Comparison of ENCODE assay signal across 9 mouse cellular contexts in genomic region chr16:10280286-10280951, GRCm38 (mm10). TPM values are rescaled to one million over a fixed set of nuclear protein-coding genes. Genes with fewer than 3 reads are reported as not detected.
A peak's percentile ranks its signal among the peaks of the same experiment; 100 is the strongest.
DNase-seq lines count a peak whose midpoint lies in the region; ATAC-seq and TF ChIP-seq lines count a peak whose summit lies in the region.
"Had no signal": no experiment of that assay in that cellular context is flagged by ENCODE, and none has a peak within 500 bp of the region (broad histone marks: within the 10 kb centered on the region; RNA-seq: fewer than 3 reads in every experiment).

No protein-coding gene starts in this region.

- TF ChIP-seq POLR2A in CH12.LX (IDR thresholded peaks at IDR 0.05; ENCODE audit: low read depth, low read length), result no peak
- TF ChIP-seq POLR2A in lung, adult 2 months (IDR thresholded peaks at IDR 0.05; ENCODE audit: borderline replicate concordance, extremely low read depth, low read depth, low read length), result no peak

- no peaks in the 10 kb centered on the region for H3K9me3 ChIP-seq in CH12.LX (replicated peaks; ENCODE audit: low read length)
- H3K9me3 ChIP-seq: limb, embryonic 15.5 days had no signal

- peaks cover 41% of the 10 kb centered on the region for H3K27me3 ChIP-seq in CH12.LX (replicated peaks)
- H3K27me3 ChIP-seq: limb, embryonic 15.5 days had no signal

- H3K4me1 ChIP-seq in CH12.LX (ENCODE audit: control insufficient read depth in 1 of 2, insufficient read depth in 2 of 2), result peaks cover 3 to 18% of the 10 kb centered on the region in 2 experiments; a peak in 3 of 4 replicates
- no peaks in the 10 kb centered on the region for H3K4me1 ChIP-seq in lung, adult 2 months (ENCODE audit: control insufficient read depth, insufficient read depth, low read length)

- H3K4me3 ChIP-seq in CH12.LX (replicated peaks in 1 of 3; ENCODE audit: low read depth in 2 of 3, low read length in 2 of 3, poor library complexity in 1 of 3), result no peak overlapping the region
- no peak overlapping the region for H3K4me3 ChIP-seq in lung, adult 2 months (replicated peaks; ENCODE audit: extremely low read depth, low read depth, low read length)
- H3K4me3 ChIP-seq: limb, embryonic 15.5 days had no signal

- in situ Hi-C loops in CH12.LX (cut with MboI; ENCODE audit: low pct_ligation_motif_present, low pct_unique_long_range_greater_than_20kb, low sequenced_read_pairs), result no loop called here

- dilution Hi-C loops in CH12.LX (cut with MboI; ENCODE audit: extremely low pct_ligation_motif_present, extremely low pct_unique_long_range_greater_than_20kb, low sequenced_read_pairs), result no loop called here

- ATAC-seq in erythroid progenitor cell, adult 5-6 weeks (replicated peaks; ENCODE audit: low FRiP score, poor library complexity, severe bottlenecking), result no peak

- no peak for TF ChIP-seq EP300 in CH12.LX (IDR thresholded peaks at IDR 0.05; ENCODE audit: low read length)

- no peaks in the 10 kb centered on the region for H3K36me3 ChIP-seq in CH12.LX (replicated peaks in 1 of 2; ENCODE audit: control insufficient read depth in 1 of 2, insufficient read depth in 1 of 2, low read length in 1 of 2)

- no peak overlapping the region for H3K27ac ChIP-seq in CH12.LX (ENCODE audit: insufficient read depth, low read depth)
- H3K27ac ChIP-seq: limb, embryonic 15.5 days had no signal

- H3K9ac ChIP-seq in CH12.LX (ENCODE audit: insufficient read depth, low read depth), result no peak overlapping the region
- H3K9ac ChIP-seq: limb, embryonic 15.5 days had no signal

- peak; percentile 90 for DNase-seq in CH12.LX (ENCODE audit: extremely low read depth)
- DNase-seq in adrenal gland, adult 2 months, result peak; percentile 79
- peak; percentile 91 for DNase-seq in embryo, embryonic 10.5 days (ENCODE audit: low spot score)
- DNase-seq in heart, adult 9 months (ENCODE audit: low spot score in 2 of 2), result peak; percentile 59 to 82
- DNase-seq in kidney, postnatal 4 days, result peak; percentile 88 to 89
- peak; percentile 77 for DNase-seq in lung, adult 2 months
- DNase-seq in right cerebral cortex, postnatal 36 days (ENCODE audit: low spot score in 2 of 2), result peak; percentile 62 to 67

- H3K79me2 ChIP-seq in CH12.LX (replicated peaks; ENCODE audit: control insufficient read depth, extremely low read depth, insufficient read depth, poor library complexity, severe bottlenecking), result no peaks in the 10 kb centered on the region

- WGBS in lung, adult 2 months, result 39% methylated on average over 12 of the region's 12 CpGs

- peak; percentile 100 for TF ChIP-seq RAD21 in CH12.LX (IDR thresholded peaks at IDR 0.05; ENCODE audit: low read depth, low read length)

- H3K4me2 ChIP-seq in CH12.LX (ENCODE audit: insufficient read depth, low read depth, poor library complexity, severe bottlenecking), result no peak overlapping the region
- H3K4me2 ChIP-seq: limb, embryonic 15.5 days had no signal

- peak; percentile 88 to 99 for TF ChIP-seq CTCF in CH12.LX (conservative IDR thresholded peaks at IDR 0.05 in 1 of 2, IDR thresholded peaks at IDR 0.05 in 1 of 2; ENCODE audit: low read depth in 2 of 2, low read length in 2 of 2)
- TF ChIP-seq CTCF in lung, adult 2 months (IDR thresholded peaks at IDR 0.05; ENCODE audit: insufficient read depth, low read length), result peak; percentile 69

TF ChIP-seq in CH12.LX, 34 proteins besides CTCF, POLR2A, EP300 and RAD21:
- TF ChIP-seq BHLHE40 (IDR thresholded peaks at IDR 0.05; ENCODE audit: low read depth, low read length) (no peak), GABPA (IDR thresholded peaks at IDR 0.05; ENCODE audit: insufficient replicate concordance, low read depth, low read length) (no peak), SIN3A (IDR thresholded peaks at IDR 0.05; ENCODE audit: low read length) (0 out of 2 replicates have a peak, but pooled peaks have one; percentile 35), MEF2A (IDR thresholded peaks at IDR 0.05; ENCODE audit: borderline replicate concordance, low read depth, low read length) (no peak), NELFE (IDR thresholded peaks at IDR 0.05; ENCODE audit: low read depth, low read length) (peak; percentile 55; the same call in 1 of the 2 replicates), JUN (IDR thresholded peaks at IDR 0.05; ENCODE audit: insufficient read depth, low read depth, low read length) (no peak), SMC3 (IDR thresholded peaks at IDR 0.05; ENCODE audit: low read depth, low read length) (peak; percentile 97), MAZ (IDR thresholded peaks at IDR 0.05; ENCODE audit: low read depth, low read length) (0 out of 2 replicates have a peak, but pooled peaks have one; percentile 24), MYC (IDR thresholded peaks at IDR 0.05; ENCODE audit: low read depth, low read length) (peak; percentile 31; the same call in 1 of the 2 replicates), USF2 (conservative IDR thresholded peaks at IDR 0.05; ENCODE audit: low read depth, low read length) (no peak), NRF1 (IDR thresholded peaks at IDR 0.05; ENCODE audit: low read depth, low read length) (0 out of 2 replicates have a peak, but pooled peaks have one; percentile 19), RCOR1 (conservative IDR thresholded peaks at IDR 0.05; ENCODE audit: low read depth, low read length) (no peak), USF1 (IDR thresholded peaks at IDR 0.05; ENCODE audit: low read depth, low read length) (no peak), IRF4 (IDR thresholded peaks at IDR 0.05; ENCODE audit: low read depth, low read length) (peak; percentile 63; the same call in 1 of the 2 replicates), ELF1 (IDR thresholded peaks at IDR 0.05; ENCODE audit: low read depth, low read length) (peak; percentile 28), JUND (conservative IDR thresholded peaks at IDR 0.05; ENCODE audit: low read depth, low read length) (0 out of 2 replicates have a peak, but pooled peaks have one; percentile 25), E2F4 (IDR thresholded peaks at IDR 0.05; ENCODE audit: insufficient replicate concordance, low read depth, low read length) (no peak), POLR2AphosphoS2 (IDR thresholded peaks at IDR 0.05; ENCODE audit: low read depth, low read length) (no peak), TCF12 (IDR thresholded peaks at IDR 0.05; ENCODE audit: low read depth, low read length) (no peak; the same call in 1 of the 2 replicates), UBTF (IDR thresholded peaks at IDR 0.05; ENCODE audit: low read depth, low read length) (no peak), ZC3H11A (IDR thresholded peaks at IDR 0.05; ENCODE audit: low read depth, low read length) (peak; percentile 90), HCFC1 (IDR thresholded peaks at IDR 0.05; ENCODE audit: low read depth, low read length) (no peak; the same call in 1 of the 2 replicates), ZNF384 (IDR thresholded peaks at IDR 0.05; ENCODE audit: low read depth, low read length) (peak; percentile 84)

RNA-seq across cellular contexts. Expression of gene Emp2, which starts 33.3 kb away (rescaled TPM):
- 0.04 TPM in 1 of 2 replicates, not detected in the other for total RNA-seq in CH12.LX (2012; rRNA removed)
- total RNA-seq in CH12.LX (2014; rRNA removed), result 0.11 TPM in 1 of 2 replicates, not detected in the other
- polyA plus RNA-seq in CH12.LX (2012; ENCODE audit: insufficient read length, low read depth), result 0.07 and 0.09 TPM in 2 replicates
- 1 to 10 TPM; 6.0 to 8.5 TPM for total RNA-seq in adrenal gland, adult 2 months (2021)
- 5.9 and 7.5 TPM in 2 replicates for polyA plus RNA-seq in adrenal gland, adult 2 months (2012; rRNA removed)
- polyA plus RNA-seq in lung, adult 2 months (2012; rRNA removed), result 763 and 1,000 TPM in 2 replicates
- total RNA-seq in erythroid progenitor cell, adult 5-6 weeks (2015; ENCODE audit: low replicate concordance), result 0.72 TPM in 1 of 2 replicates, not detected in the other
- not detected in 2 replicates for total RNA-seq in erythroid progenitor cell, adult 5-6 weeks (2017; ENCODE audit: low replicate concordance)

Comparison
In these comparisons a context has a peak if more than half of its experiments do, and no peak if none do; other contexts are left out.
1. RNA of gene Emp2, which starts 33.3 kb away (total RNA-seq): 6.0 to 8.5 TPM in adrenal gland, adult 2 months; 0.04 to 0.11 TPM in CH12.LX and 0.72 TPM in erythroid progenitor cell, adult 5-6 weeks; every median in the first group is over 4 times any median in the second.
2. Peak in every context shown above with its lines, with median percentiles within 50 percentile points of each other: DNase-seq.